Mouse (Mus musculus) liver, embryonic 16.5 days (tissue): ENCODE data around the gene Ap5m1. TPM values are rescaled to one million over a fixed set of nuclear protein-coding genes. Genes with fewer than 3 reads are reported as not detected.
"Not testable (repeated sequence)": the region's sequence is repeated elsewhere in the genome, so short reads cannot be mapped to it uniquely, and the experiment has no call there.

Experiments used
- ATAC-seq: fragments of 200-750 bp; cut with Nextera tagmentation; 2 replicates; pipeline ENCODE4 v1.8.0; 2017; ENCODE audit warnings: low read depth, mild to moderate bottlenecking, moderate number of reproducible peaks, moderate library complexity
- H3K27ac ChIP-seq: fragments of 300-500 bp; sonication (generic); 2 replicates; pipeline ENCODE4 v1.5.1; 2014; ENCODE audit warnings: mild to moderate bottlenecking, low read length
- H3K27me3 ChIP-seq: fragments of 300-500 bp; sonication (generic); 2 replicates; pipeline ENCODE4 v1.6.1; 2014; ENCODE audit warnings: low read depth, low read length, mixed read lengths; ENCODE audit not compliant: control insufficient read depth, insufficient read depth
- H3K36me3 ChIP-seq: fragments of 300-500 bp; sonication (generic); 2 replicates; pipeline ENCODE4 v1.6.1; 2014; ENCODE audit warnings: mild to moderate bottlenecking; ENCODE audit not compliant: control insufficient read depth, insufficient read depth
- H3K4me1 ChIP-seq: fragments of 300-500 bp; sonication (generic); 2 replicates; pipeline ENCODE4 v1.6.1; 2014; ENCODE audit warnings: low read depth, low read length, mixed read lengths; ENCODE audit not compliant: control insufficient read depth
- H3K4me2 ChIP-seq: fragments of 300-500 bp; sonication (generic); 2 replicates; pipeline ENCODE4 v1.6.1; 2014; ENCODE audit warnings: low read depth, low read length, mixed read lengths
- H3K4me3 ChIP-seq: fragments of 300-500 bp; sonication (generic); 2 replicates; pipeline ENCODE4 v1.5.1; 2014; ENCODE audit warnings: low read depth, mild to moderate bottlenecking, low read length
- H3K9ac ChIP-seq: fragments of 300-500 bp; sonication (generic); 2 replicates; pipeline ENCODE4 v1.6.1; 2014; ENCODE audit warnings: low read depth, low read length
- H3K9me3 ChIP-seq: fragments of 300-500 bp; sonication (generic); replicated peaks from 2 replicates; pipeline ENCODE4 v1.6.1; 2016; ENCODE audit warnings: low read length; ENCODE audit not compliant: control insufficient read depth
- WGBS: fragments of 180-500 bp; shearing (Covaris S2); extraction: QIAGEN DNeasy Blood & Tissue Kit; methylation state at CpG from one replicate; pipeline ENCODE4 v1.1.7; 2014; ENCODE audit not compliant: insufficient replicate concordance; 5-methylcytosine and 5-hydroxymethylcytosine counted together
- polyA plus RNA-seq: library from polyadenylated mRNA; unstranded; fragments of >200 nt; fragmentation: Nextera tagmentation; extraction: Ambion mirVana; gene quantifications from 2 replicates; pipeline ENCODE4 v1.2.1, GENCODE M21; 2015

The Ap5m1 gene
- polyA plus RNA-seq, 1 experiment from 2014 or later = 9.6 TPM

DNA sequence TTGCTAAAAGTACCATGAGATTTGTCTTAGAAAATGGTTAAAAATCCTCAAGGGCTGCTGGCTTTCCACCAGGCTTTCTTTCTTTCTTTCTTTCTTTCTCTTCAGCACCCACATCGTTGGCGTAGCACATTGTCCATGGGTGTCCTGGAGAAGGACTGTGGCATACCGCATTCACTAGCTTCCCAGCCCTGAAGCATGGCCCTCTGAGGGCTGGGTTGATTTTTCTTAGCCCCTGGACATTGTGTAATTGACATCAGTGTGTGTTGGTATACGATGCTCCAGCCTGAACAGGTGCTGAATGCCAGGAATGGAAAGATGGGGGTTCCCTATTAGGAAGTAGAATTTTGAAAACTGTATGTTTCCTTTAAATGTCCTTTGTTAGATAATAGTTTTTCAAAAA is 25.4 kb downstream of the Ap5m1 start:
- Histone ChIP-seq H3K9me3 (no peaks in the 10 kb centered on the region), H3K27ac (no peak overlapping the region), H3K4me2 (no peak overlapping the region), H3K9ac (no peak overlapping the region), H3K4me3 (no peak overlapping the region), H3K4me1 (no peaks in the 10 kb centered on the region), H3K36me3 (no peaks in the 10 kb centered on the region), H3K27me3 (no peaks in the 10 kb centered on the region)
- no peak for ATAC-seq
- WGBS = 89% methylated on average over 4 of the region's 4 CpGs

- not testable (repeated sequence) for H3K4me1 ChIP-seq, ATAC-seq
Observed at GRCm38 (mm10) chr14:49091755-49092154, 25.9 kb downstream of the Ap5m1 start.

DNA sequence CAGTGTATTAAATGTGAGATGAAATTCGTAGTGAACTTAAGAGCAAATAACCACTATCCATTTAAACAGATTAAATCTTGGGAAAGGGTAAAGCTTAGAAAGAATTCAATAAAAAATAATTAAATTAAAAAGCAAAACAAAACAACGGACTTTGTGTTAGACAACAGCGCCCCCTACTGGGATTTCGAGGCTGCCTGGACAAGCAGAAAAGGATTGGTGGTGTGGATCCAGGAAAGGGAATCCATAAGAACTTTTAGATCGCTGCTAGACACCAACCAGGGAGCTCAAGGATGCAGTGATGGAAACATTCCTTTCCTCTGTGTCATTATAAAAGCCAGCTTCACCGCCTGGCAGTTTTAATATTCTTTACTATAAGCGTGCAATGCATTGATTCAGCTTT is 52.5 kb downstream of the Ap5m1 start:
- H3K4me1 ChIP-seq = no peaks in the 10 kb centered on the region
- H3K27ac ChIP-seq = no peak overlapping the region
- H3K36me3 ChIP-seq = no peaks in the 10 kb centered on the region
- no peak overlapping the region for H3K9ac ChIP-seq
- H3K27me3 ChIP-seq = no peaks in the 10 kb centered on the region
- H3K4me3 ChIP-seq = no peak overlapping the region
- ATAC-seq = no peak
- WGBS = 13% methylated on average over 7 of the region's 7 CpGs
- no peak overlapping the region for H3K4me2 ChIP-seq
- H3K9me3 ChIP-seq = no peaks in the 10 kb centered on the region

More at GRCm38 (mm10) chr14:49091755-49092154, 25.9 kb downstream of the Ap5m1 start:
- not testable (repeated sequence) for H3K27ac ChIP-seq, H3K36me3 ChIP-seq, H3K4me3 ChIP-seq, H3K4me2 ChIP-seq, H3K27me3 ChIP-seq, H3K9ac ChIP-seq, H3K9me3 ChIP-seq
- WGBS = 33% methylated on average over 1 of the region's 1 CpGs

- Histone ChIP-seq H3K27ac (no peak overlapping the region), H3K27me3 (no peaks in the 10 kb centered on the region), H3K36me3 (no peaks in the 10 kb centered on the region), H3K9ac (no peak overlapping the region), H3K4me2 (no peak overlapping the region), H3K4me3 (no peak overlapping the region), H3K9me3 (no peaks in the 10 kb centered on the region), H3K4me1 (no peaks in the 10 kb centered on the region)
- 63% methylated on average over 9 of the region's 9 CpGs for WGBS
- ATAC-seq = no peak
Observed at GRCm38 (mm10) chr14:49121723-49122122, 55.8 kb downstream of the Ap5m1 start.

- no peak for ATAC-seq
- WGBS = 76% methylated on average over 23 of the region's 23 CpGs
- no peak overlapping the region for H3K4me3 ChIP-seq
Observed at GRCm38 (mm10) chr14:49127162-49127779, 61.4 kb downstream of the Ap5m1 start.

GRCm38 (mm10) chr14:49128544-49129263 is 62.8 kb downstream of the Ap5m1 start:
- ATAC-seq = no peak
- 58% methylated on average over 10 of the region's 10 CpGs for WGBS
- H3K36me3 ChIP-seq = no peaks in the 10 kb centered on the region
- no peak overlapping the region for H3K9ac ChIP-seq
- no peak overlapping the region for H3K4me2 ChIP-seq
- H3K9me3 ChIP-seq = no peaks in the 10 kb centered on the region
- no peaks in the 10 kb centered on the region for H3K4me1 ChIP-seq
- H3K27me3 ChIP-seq = no peaks in the 10 kb centered on the region
- H3K27ac ChIP-seq = no peak overlapping the region
- no peak overlapping the region for H3K4me3 ChIP-seq

More at GRCm38 (mm10) chr14:49127162-49127779, 61.4 kb downstream of the Ap5m1 start:
- H3K27ac ChIP-seq = no peak overlapping the region
- H3K9me3 ChIP-seq = no peaks in the 10 kb centered on the region
- no peaks in the 10 kb centered on the region for H3K4me1 ChIP-seq
- no peak overlapping the region for H3K4me2 ChIP-seq
- no peak overlapping the region for H3K9ac ChIP-seq
- H3K27me3 ChIP-seq = no peaks in the 10 kb centered on the region
- no peaks in the 10 kb centered on the region for H3K36me3 ChIP-seq

DNA sequence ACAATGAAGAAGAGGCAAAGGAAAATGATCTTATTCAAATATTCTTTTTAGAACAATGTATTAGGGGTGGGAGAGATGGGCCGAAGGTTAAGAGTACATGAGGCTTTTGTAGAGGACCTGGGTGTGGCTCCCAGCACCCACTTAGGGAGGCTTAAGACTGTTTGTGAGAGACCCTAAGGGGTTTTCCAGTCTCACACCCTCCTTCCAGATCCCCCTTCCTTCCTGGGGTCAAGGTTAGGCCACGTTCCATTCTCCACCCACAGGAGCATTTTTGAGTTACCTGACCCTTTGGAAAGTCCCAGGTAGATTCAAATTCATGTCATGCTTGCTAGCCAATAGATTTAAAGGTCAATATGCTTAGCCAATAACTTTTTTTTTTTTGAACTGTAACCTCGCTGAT is 66.5 kb downstream of the Ap5m1 start:
- no peak for ATAC-seq
- 55% methylated on average over 3 of the region's 3 CpGs for WGBS
- H3K36me3 ChIP-seq = no peaks in the 10 kb centered on the region
- no peak overlapping the region for H3K4me2 ChIP-seq
- no peak overlapping the region for H3K27ac ChIP-seq
- H3K4me1 ChIP-seq = no peaks in the 10 kb centered on the region
- no peaks in the 10 kb centered on the region for H3K9me3 ChIP-seq
- no peak overlapping the region for H3K4me3 ChIP-seq
- no peaks in the 10 kb centered on the region for H3K27me3 ChIP-seq
- H3K9ac ChIP-seq = no peak overlapping the region

DNA sequence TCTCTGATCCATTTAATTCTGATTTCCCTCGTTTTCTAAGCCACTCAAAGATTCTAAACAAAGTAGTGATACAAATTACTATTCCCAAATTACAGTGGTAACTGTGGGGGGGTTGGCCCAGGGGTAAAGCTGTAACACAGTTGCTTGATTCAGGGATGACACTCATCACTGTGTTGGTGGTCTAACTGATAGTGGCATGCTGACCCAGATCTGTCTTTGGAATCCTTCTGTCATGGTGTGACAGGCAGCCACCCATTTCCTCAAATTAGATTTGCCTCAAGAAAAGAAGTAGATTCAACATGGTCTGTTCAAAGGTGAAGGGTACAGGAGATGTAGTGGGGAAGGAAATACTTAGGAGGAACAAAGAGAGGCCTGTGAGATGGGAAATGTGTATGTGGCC is 72.3 kb downstream of the Ap5m1 start:
- no peaks in the 10 kb centered on the region for H3K4me1 ChIP-seq
- no peaks in the 10 kb centered on the region for H3K36me3 ChIP-seq
- ATAC-seq = no peak
- no peak overlapping the region for H3K27ac ChIP-seq
- no peaks in the 10 kb centered on the region for H3K9me3 ChIP-seq
- H3K4me3 ChIP-seq = no peak overlapping the region
- no peak overlapping the region for H3K9ac ChIP-seq
- no peak overlapping the region for H3K4me2 ChIP-seq
- H3K27me3 ChIP-seq = no peaks in the 10 kb centered on the region
- WGBS = 47% methylated on average over 1 of the region's 1 CpGs

DNA sequence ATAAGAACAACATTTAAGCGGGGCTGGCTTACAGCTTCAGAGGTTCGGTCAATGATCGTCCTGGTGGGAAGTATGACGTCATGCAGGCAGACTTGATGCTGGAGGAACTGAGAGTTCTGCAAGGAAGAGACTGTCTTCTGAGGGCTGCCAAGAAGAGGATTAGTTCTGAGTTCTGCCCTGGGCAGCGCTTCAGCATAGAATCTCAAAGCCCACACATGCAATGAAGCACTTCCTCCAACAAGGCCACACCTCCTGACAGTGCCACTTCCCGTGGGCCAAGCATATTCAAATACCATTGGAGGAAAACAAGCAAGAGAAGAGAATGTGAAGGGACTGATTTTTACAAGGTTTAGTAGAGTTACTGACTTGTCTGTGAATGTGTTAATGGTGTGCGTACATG is 74.9 kb downstream of the Ap5m1 start:
- 70% methylated on average over 7 of the region's 7 CpGs for WGBS
- no peak for ATAC-seq

More for the DNA sequence above, 74.9 kb downstream of the Ap5m1 start:
- no peak overlapping the region for H3K4me2 ChIP-seq
- no peaks in the 10 kb centered on the region for H3K4me1 ChIP-seq
- H3K36me3 ChIP-seq = no peaks in the 10 kb centered on the region
- H3K9ac ChIP-seq = no peak overlapping the region
- H3K9me3 ChIP-seq = no peaks in the 10 kb centered on the region
- no peak overlapping the region for H3K27ac ChIP-seq
- no peaks in the 10 kb centered on the region for H3K27me3 ChIP-seq
- no peak overlapping the region for H3K4me3 ChIP-seq
